Mouse (Mus musculus) stomach, embryonic 15.5 days (tissue): ENCODE data around the gene Tom1. TPM values are rescaled to one million over a fixed set of nuclear protein-coding genes. Genes with fewer than 3 reads are reported as not detected.

Experiments
- ATAC-seq: fragments of 200-750 bp; cut with Nextera tagmentation; 2 replicates; pipeline ENCODE4 v1.8.0; 2017; ENCODE audit warnings: low read depth, moderate number of reproducible peaks, moderate TSS enrichment; ENCODE audit not compliant: insufficient read depth, low FRiP score
- H3K27ac ChIP-seq: fragments of 300-500 bp; sonication (generic); 2 replicates; pipeline ENCODE4 v1.5.1; 2015; ENCODE audit warnings: mild to moderate bottlenecking, inconsistent platforms
- H3K27me3 ChIP-seq: fragments of 300-500 bp; sonication (generic); replicated peaks from 2 replicates; pipeline ENCODE4 v1.6.1; 2015; ENCODE audit warnings: inconsistent platforms
- H3K36me3 ChIP-seq: fragments of 300-500 bp; sonication (generic); 2 replicates; pipeline ENCODE4 v1.6.1; 2015; ENCODE audit warnings: inconsistent platforms
- H3K4me1 ChIP-seq: fragments of 300-500 bp; sonication (generic); 2 replicates; pipeline ENCODE4 v1.6.1; 2015; ENCODE audit warnings: inconsistent platforms
- H3K4me2 ChIP-seq: fragments of 300-500 bp; sonication (generic); 2 replicates; pipeline ENCODE4 v1.6.1; 2015; ENCODE audit warnings: mild to moderate bottlenecking, inconsistent platforms
- H3K4me3 ChIP-seq: fragments of 300-500 bp; sonication (generic); replicated peaks from 2 replicates; pipeline ENCODE4 v1.5.1; 2015; ENCODE audit warnings: inconsistent platforms
- H3K9ac ChIP-seq: fragments of 300-500 bp; sonication (generic); 2 replicates; pipeline ENCODE4 v1.6.1; 2015; ENCODE audit warnings: inconsistent platforms
- H3K9me3 ChIP-seq: fragments of 300-500 bp; sonication (generic); 2 replicates; pipeline ENCODE4 v1.6.1; 2016; ENCODE audit warnings: inconsistent platforms
- WGBS: fragments of 180-500 bp; shearing (Covaris S2); methylation state at CpG from one replicate; pipeline ENCODE4 v1.1.7; 2015; 5-methylcytosine and 5-hydroxymethylcytosine counted together
- polyA plus RNA-seq: library from polyadenylated mRNA; unstranded; fragments of >200 nt; fragmentation: Nextera tagmentation; extraction: Ambion mirVana; gene quantifications from 2 replicates; pipeline ENCODE4 v1.2.1, GENCODE M21; 2015

Tom1 gene
- polyA plus RNA-seq, 1 experiment from 2014 or later = 23.5 TPM

GRCm38 (mm10) chr8:75093399-75094156 is 60.1 kb downstream of the Tom1 start, which contains the start of gene Hmox1:
Gene Hmox1, plus strand, starts transcription at chr8:75093621.
- ATAC-seq = peak; percentile 90
- WGBS = under 1% methylated on average over 36 of the region's 36 CpGs
- H3K4me1 ChIP-seq = peaks cover 17% of the 10 kb centered on the region
- H3K36me3 ChIP-seq = peaks cover 8% of the 10 kb centered on the region; the same call in 1 of the 2 replicates
- no peaks in the 10 kb centered on the region for H3K9me3 ChIP-seq
- H3K27me3 ChIP-seq = no peaks in the 10 kb centered on the region
- peak within 1 kb of the TSS; percentile 50 for H3K9ac ChIP-seq
- H3K4me2 ChIP-seq = peak within 1 kb of the TSS; percentile 88
- peak within 1 kb of the TSS; percentile 58 for H3K4me3 ChIP-seq
- peak within 1 kb of the TSS; percentile 76 for H3K27ac ChIP-seq

GRCm38 (mm10) chr8:75102956-75103355 is 69.5 kb downstream of the Tom1 start:
- Histone ChIP-seq H3K27ac (no peak overlapping the region), H3K4me2 (no peak overlapping the region), H3K9ac (no peak overlapping the region), H3K36me3 (no peaks in the 10 kb centered on the region), H3K4me1 (no peaks in the 10 kb centered on the region), H3K4me3 (no peak overlapping the region), H3K27me3 (no peaks in the 10 kb centered on the region), H3K9me3 (no peaks in the 10 kb centered on the region)
- no peak for ATAC-seq
- 80% methylated on average over 4 of the region's 4 CpGs for WGBS

GRCm38 (mm10) chr8:75103376-75103878 is 69.9 kb downstream of the Tom1 start:
- Histone ChIP-seq H3K9me3 (no peaks in the 10 kb centered on the region), H3K4me2 (no peak overlapping the region), H3K27me3 (no peaks in the 10 kb centered on the region), H3K27ac (no peak overlapping the region), H3K4me3 (no peak overlapping the region), H3K9ac (no peak overlapping the region), H3K36me3 (no peaks in the 10 kb centered on the region), H3K4me1 (no peaks in the 10 kb centered on the region)
- no peak for ATAC-seq
- whole genome bisulfite sequencing = 61% methylated on average over 8 of the region's 8 CpGs

GRCm38 (mm10) chr8:75108527-75109235 is 75.2 kb downstream of the Tom1 start:
- peak overlapping the region; percentile 70 for H3K4me3 ChIP-seq
- ATAC-seq = peak; percentile 78
- under 1% methylated on average over 9 of the region's 9 CpGs for WGBS
- peak overlapping the region; percentile 82 for H3K27ac ChIP-seq
- peaks cover 16% of the 10 kb centered on the region; the same call in 1 of the 2 replicates for H3K4me1 ChIP-seq
- peaks cover 17% of the 10 kb centered on the region for H3K36me3 ChIP-seq
- peak overlapping the region; percentile 59 for H3K4me2 ChIP-seq
- no peaks in the 10 kb centered on the region for H3K27me3 ChIP-seq
- no peaks in the 10 kb centered on the region for H3K9me3 ChIP-seq
- peak overlapping the region; percentile 55; the same call in 1 of the 2 replicates for H3K9ac ChIP-seq

GRCm38 (mm10) chr8:75109236-75109967 is 75.9 kb downstream of the Tom1 start, which contains the start of gene Mcm5:
Gene Mcm5, plus strand, starts transcription at chr8:75109569.
- Histone ChIP-seq H3K27me3 (no peaks in the 10 kb centered on the region), H3K4me2 (peak within 1 kb of the TSS; percentile 74), H3K4me1 (peaks cover 16% of the 10 kb centered on the region; the same call in 1 of the 2 replicates), H3K9me3 (no peaks in the 10 kb centered on the region), H3K4me3 (peak within 1 kb of the TSS; percentile 70), H3K36me3 (peaks cover 24% of the 10 kb centered on the region), H3K9ac (peak within 1 kb of the TSS; percentile 55), H3K27ac (peak within 1 kb of the TSS; percentile 82)
- under 1% methylated on average over 59 of the region's 59 CpGs for WGBS
- ATAC-seq = peak; percentile 98

- Histone ChIP-seq H3K27me3 (no peaks in the 10 kb centered on the region), H3K36me3 (peaks cover 28% of the 10 kb centered on the region), H3K4me1 (peaks cover 16% of the 10 kb centered on the region; the same call in 1 of the 2 replicates), H3K9ac (peak overlapping the region; percentile 27), H3K4me2 (peak overlapping the region; percentile 74), H3K9me3 (no peaks in the 10 kb centered on the region), H3K4me3 (peak overlapping the region; percentile 70), H3K27ac (no peak overlapping the region)
- 8% methylated on average over 13 of the region's 13 CpGs for WGBS
- no peak for ATAC-seq
Measured at GRCm38 (mm10) chr8:75110093-75110492, 76.6 kb downstream of the Tom1 start.

- H3K9me3 ChIP-seq = no peaks in the 10 kb centered on the region
- no peak overlapping the region for H3K27ac ChIP-seq
- peaks cover 78% of the 10 kb centered on the region for H3K36me3 ChIP-seq
- no peaks in the 10 kb centered on the region for H3K27me3 ChIP-seq
- no peak overlapping the region for H3K9ac ChIP-seq
- 91% methylated on average over 1 of the region's 1 CpGs for WGBS
- no peak overlapping the region for H3K4me2 ChIP-seq
- no peaks in the 10 kb centered on the region for H3K4me1 ChIP-seq
- no peak overlapping the region for H3K4me3 ChIP-seq
- no peak for ATAC-seq
Measured at GRCm38 (mm10) chr8:75118505-75118904, 85.0 kb downstream of the Tom1 start.

- ATAC-seq = no peak
- H3K27ac ChIP-seq = no peak overlapping the region
- no peaks in the 10 kb centered on the region for H3K9me3 ChIP-seq
- no peaks in the 10 kb centered on the region for H3K27me3 ChIP-seq
- 90% methylated on average over 2 of the region's 2 CpGs for WGBS
- no peaks in the 10 kb centered on the region for H3K4me1 ChIP-seq
- H3K9ac ChIP-seq = no peak overlapping the region
- peaks cover 77% of the 10 kb centered on the region for H3K36me3 ChIP-seq
- H3K4me2 ChIP-seq = no peak overlapping the region
- H3K4me3 ChIP-seq = no peak overlapping the region
Measured at GRCm38 (mm10) chr8:75119287-75119686, 85.8 kb downstream of the Tom1 start.

Other genes starting within 250 kb of the Tom1 start
- 16.7 and 21.4 TPM in 2 replicates for gene Isx, start 160.5 kb upstream of the Tom1 start, polyA plus RNA-seq
- gene Hmgxb4, start 40.3 kb upstream of the Tom1 start, polyA plus RNA-seq = 26.0 and 29.2 TPM in 2 replicates
- 25.0 and 29.0 TPM in 2 replicates for gene Hmox1, start 59.9 kb downstream of the Tom1 start, polyA plus RNA-seq
- gene Mcm5, start 75.9 kb downstream of the Tom1 start, polyA plus RNA-seq = 124 and 138 TPM in 2 replicates
- 1.4 and 2.1 TPM in 2 replicates for gene Rasd2, start 180.2 kb downstream of the Tom1 start, polyA plus RNA-seq